ENCODE assay signal across 8 mouse cellular contexts in the genomic region with DNA sequence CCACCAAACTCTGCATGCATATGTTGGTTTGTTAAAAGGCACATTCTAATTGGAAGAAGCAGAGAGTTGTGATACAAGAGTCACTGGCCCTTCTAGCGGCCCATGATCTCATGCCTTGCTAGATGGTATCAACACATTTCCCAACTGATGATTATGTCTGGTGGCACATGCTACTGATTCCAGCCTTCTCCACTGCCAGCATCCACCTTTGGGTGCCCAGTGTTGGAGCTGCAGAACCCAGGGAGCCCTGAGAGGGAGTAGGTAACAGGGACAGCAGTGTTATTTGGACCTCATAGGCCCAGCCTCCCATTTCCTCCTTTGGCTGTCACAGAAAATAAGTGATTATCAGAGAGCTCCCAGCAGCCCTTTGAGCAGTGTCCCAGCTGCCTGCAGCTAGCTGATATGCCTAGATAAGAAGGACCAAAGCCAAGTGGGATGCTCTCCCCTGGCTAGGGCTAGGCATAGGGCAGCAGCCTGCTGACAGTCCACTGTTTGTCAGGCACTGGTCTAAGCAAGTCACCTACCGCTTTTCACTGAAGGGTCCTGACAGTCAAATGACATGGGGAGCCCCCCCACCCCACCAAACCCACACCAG. TPM values are rescaled to one million over a fixed set of nuclear protein-coding genes. Genes with fewer than 3 reads are reported as not detected.
A peak's percentile ranks its signal among the peaks of the same experiment; 100 is the strongest.
DNase-seq lines count a peak whose midpoint lies in the region; ATAC-seq and TF ChIP-seq lines count a peak whose summit lies in the region.

No protein-coding gene starts in this region.

- 0 out of 2 replicates have a peak, but pooled peaks have one; percentile 61 for ATAC-seq in embryonic facial prominence, embryonic 11.5 days (replicated peaks; ENCODE audit: insufficient number of reproducible peaks, low FRiP score, low TSS enrichment, low read depth)
- ATAC-seq in forebrain, embryonic 14.5 days = no peak

- H3K4me2 ChIP-seq in embryonic facial prominence, embryonic 11.5 days (ENCODE audit: low read depth, low read length) = no peak overlapping the region
- H3K4me2 ChIP-seq in forebrain, embryonic 14.5 days (ENCODE audit: low read length) = no peak overlapping the region

- DNase-seq in embryonic facial prominence, embryonic 11.5 days (ENCODE audit: low spot score) = no peak
- peak; percentile 20 to 30 for DNase-seq in kidney, adult 8-10 months
- DNase-seq in lung, postnatal 14 days = peak; percentile 43
- DNase-seq in right cerebral cortex, postnatal 36 days (ENCODE audit: low spot score in 2 of 2) = no peak
- no peak for DNase-seq in cerebellum, adult 18-20 months
- no peak for DNase-seq in forebrain, embryonic 14.5 days (ENCODE audit: low spot score)
- DNase-seq in layer of hippocampus, adult 2 months (ENCODE audit: low spot score in 2 of 2) = no peak

- TF ChIP-seq CTCF in bone marrow, adult 2 months (IDR thresholded peaks at IDR 0.05; ENCODE audit: control insufficient read depth, insufficient read depth, low read length) = no peak
- no peak for TF ChIP-seq CTCF in layer of hippocampus, adult 2 months (conservative IDR thresholded peaks at IDR 0.05)

- peaks cover 26% of the 10 kb centered on the region for H3K4me1 ChIP-seq in bone marrow, adult 2 months (ENCODE audit: control insufficient read depth, insufficient read depth, low read length)
- H3K4me1 ChIP-seq in embryonic facial prominence, embryonic 11.5 days (ENCODE audit: control insufficient read depth, insufficient read depth, low read length) = no peaks in the 10 kb centered on the region
- no peaks in the 10 kb centered on the region for H3K4me1 ChIP-seq in forebrain, embryonic 14.5 days (ENCODE audit: control insufficient read depth, insufficient read depth, low read length)

- WGBS in bone marrow, adult 2 months = 58% methylated on average over 2 of the region's 2 CpGs
- whole genome bisulfite sequencing in embryonic facial prominence, embryonic 11.5 days = 93% methylated on average over 2 of the region's 2 CpGs
- WGBS in forebrain, embryonic 14.5 days = 93% methylated on average over 2 of the region's 2 CpGs

- no peaks in the 10 kb centered on the region for H3K36me3 ChIP-seq in embryonic facial prominence, embryonic 11.5 days (replicated peaks; ENCODE audit: control insufficient read depth, insufficient read depth, low read depth, low read length)
- peaks cover 10% of the 10 kb centered on the region for H3K36me3 ChIP-seq in forebrain, embryonic 14.5 days (ENCODE audit: control insufficient read depth, insufficient read depth, low read length)

- no peaks in the 10 kb centered on the region for H3K27me3 ChIP-seq in embryonic facial prominence, embryonic 11.5 days (ENCODE audit: control insufficient read depth, insufficient read depth, low read length)
- H3K27me3 ChIP-seq in forebrain, embryonic 14.5 days (replicated peaks; ENCODE audit: control insufficient read depth, insufficient read depth, low read length) = no peaks in the 10 kb centered on the region

- peak; percentile 6; the same call in 1 of the 2 replicates for TF ChIP-seq POLR2A in bone marrow, adult 2 months (IDR thresholded peaks at IDR 0.05; ENCODE audit: borderline replicate concordance, control insufficient read depth, low read depth, low read length)

- H3K27ac ChIP-seq in bone marrow, adult 2 months (ENCODE audit: control insufficient read depth, insufficient read depth, low read depth, low read length, poor library complexity) = peak overlapping the region; percentile 89
- H3K27ac ChIP-seq in embryonic facial prominence, embryonic 11.5 days (replicated peaks; ENCODE audit: low read depth, low read length) = no peak overlapping the region
- H3K27ac ChIP-seq in forebrain, embryonic 14.5 days (ENCODE audit: low read depth, low read length) = no peak overlapping the region
- H3K27ac ChIP-seq in layer of hippocampus, adult 2 months = no peak overlapping the region

- H3K4me3 ChIP-seq in bone marrow, adult 2 months (replicated peaks; ENCODE audit: control insufficient read depth, low read depth, low read length) = no peak overlapping the region
- no peak overlapping the region for H3K4me3 ChIP-seq in embryonic facial prominence, embryonic 11.5 days (ENCODE audit: low read depth, low read length)
- no peak overlapping the region for H3K4me3 ChIP-seq in forebrain, embryonic 14.5 days (ENCODE audit: low read depth, low read length)
- H3K4me3 ChIP-seq in layer of hippocampus, adult 2 months = no peak overlapping the region

- no peaks in the 10 kb centered on the region for H3K9me3 ChIP-seq in embryonic facial prominence, embryonic 11.5 days (replicated peaks; ENCODE audit: control insufficient read depth, low read length)
- no peaks in the 10 kb centered on the region for H3K9me3 ChIP-seq in forebrain, embryonic 14.5 days (replicated peaks; ENCODE audit: control insufficient read depth, low read length)

- H3K9ac ChIP-seq in embryonic facial prominence, embryonic 11.5 days (replicated peaks; ENCODE audit: low read length) = no peak overlapping the region
- no peak overlapping the region for H3K9ac ChIP-seq in forebrain, embryonic 14.5 days (ENCODE audit: low read length)

RNA-seq across cellular contexts. Expression of a gene that starts 44.7 kb away (rescaled TPM):
- 18.3 and 38.3 TPM in 2 replicates for polyA plus RNA-seq in bone marrow, adult 2 months (2011; ENCODE audit: insufficient read depth, insufficient read length, low replicate concordance, missing spikeins)
- 23.3 and 25.6 TPM in 2 replicates for polyA plus RNA-seq in embryonic facial prominence, embryonic 11.5 days (2014; fragmentation: Nextera tagmentation; extraction: Ambion mirVana)
- 49.5 and 52.2 TPM in 2 replicates for polyA plus RNA-seq in forebrain, embryonic 14.5 days (2014; fragmentation: Nextera tagmentation; extraction: Ambion mirVana)
- 10 to 100 TPM; 82.0 to 83.6 TPM for total RNA-seq in layer of hippocampus, adult 2 months (2021)

Comparison
In these comparisons a context has a peak if more than half of its experiments do, and no peak if none do; other contexts are left out.
1. DNase-seq: peak in kidney, adult 8-10 months (2 of 2) and lung, postnatal 14 days (single experiment); none in embryonic facial prominence, embryonic 11.5 days (single experiment), right cerebral cortex, postnatal 36 days (0 of 2), cerebellum, adult 18-20 months (0 of 2), forebrain, embryonic 14.5 days (single experiment) and layer of hippocampus, adult 2 months (0 of 2).